Mouse (Mus musculus): Measurements from ENCODE around the gene Treml2.
"Not testable (repeated sequence)": the region's sequence is repeated elsewhere in the genome, so short reads cannot be mapped to it uniquely, and the experiment has no call there.

Treml2 gene

GRCm38 (mm10) chr17:48299756-48300155 is 458 bp downstream of the Treml2 start:
- DNase-seq: peak; percentile 81 to 84

GRCm38 (mm10) chr17:48300199-48300598 is 901 bp downstream of the Treml2 start:
- peak; percentile 86 to 89 for DNase-seq

- peak; percentile 67 to 68 for DNase-seq
Observed at GRCm38 (mm10) chr17:48300861-48301260, 1.6 kb downstream of the Treml2 start.

DNA sequence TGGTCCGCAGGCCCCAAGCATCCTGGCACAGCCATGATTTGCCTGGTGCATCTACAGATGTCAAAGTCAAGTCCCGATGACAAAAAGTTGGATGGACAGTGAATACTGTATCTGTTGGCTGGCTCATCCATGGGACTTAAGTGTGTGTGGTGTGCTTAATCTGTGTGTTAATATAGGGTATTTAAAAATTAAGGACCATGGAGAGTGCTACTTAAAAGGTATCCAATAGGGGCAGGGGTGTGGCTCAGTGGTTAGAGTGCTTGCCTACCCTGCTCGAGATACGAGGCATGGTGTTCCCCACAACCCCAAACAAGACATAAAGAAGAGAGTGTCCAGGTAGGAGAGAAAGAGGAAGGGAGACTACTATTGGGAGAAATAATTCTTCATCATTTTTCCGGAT is 2.5 kb downstream of the Treml2 start:
- no peak for DNase-seq

DNA sequence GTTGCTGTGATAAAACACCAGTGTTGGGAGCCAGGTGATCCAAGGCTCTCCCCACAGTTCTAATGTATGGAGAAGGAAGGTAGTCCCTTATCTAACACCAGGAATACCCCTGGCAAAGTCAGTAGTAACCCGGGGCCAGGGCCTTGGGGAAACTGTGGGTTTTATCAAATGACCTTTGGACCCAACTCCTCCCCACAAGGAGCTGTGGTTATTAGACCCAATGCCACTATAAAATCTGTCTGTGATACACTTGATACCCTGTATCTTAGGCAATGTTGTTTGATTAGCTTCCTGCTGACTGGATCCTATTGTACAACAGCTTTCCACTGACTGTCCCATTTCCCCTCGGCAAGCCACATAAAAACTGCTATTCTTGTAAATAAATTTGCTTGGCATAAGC is 12.8 kb downstream of the Treml2 start:
- no peak for DNase-seq

DNA sequence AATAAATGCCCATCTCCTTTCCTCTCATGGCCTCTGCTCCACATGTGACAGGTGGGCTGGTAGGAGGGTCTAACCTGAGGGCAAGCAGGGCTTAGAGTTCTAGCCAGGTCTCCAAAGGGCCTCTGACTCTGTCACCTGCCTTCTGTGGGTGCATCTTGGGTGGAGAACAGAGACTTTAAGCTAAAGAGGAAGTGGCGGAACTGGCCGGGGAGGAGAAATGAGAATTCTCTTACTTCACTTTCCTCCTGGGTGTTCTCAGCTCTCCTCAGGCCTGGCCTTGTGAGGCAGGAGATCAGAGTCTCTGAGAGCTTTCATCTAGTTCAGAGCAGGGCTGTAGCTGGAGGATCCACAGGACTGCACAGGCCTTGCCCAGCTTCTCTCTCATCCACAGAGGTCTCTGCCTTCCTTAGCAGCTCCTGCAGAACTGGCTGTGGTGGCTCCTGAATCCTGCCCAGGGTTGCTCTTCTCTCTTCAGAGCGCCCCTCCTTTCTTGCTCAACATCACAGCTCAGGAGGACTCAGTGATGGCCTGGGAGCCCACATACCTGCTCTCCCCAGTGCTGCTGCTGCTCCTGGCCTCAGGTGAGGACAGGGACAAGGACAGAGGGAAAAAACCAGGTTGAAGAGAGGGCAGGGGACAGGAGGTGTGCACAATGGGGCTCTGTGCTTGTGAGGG is 16.7 kb downstream of the Treml2 start, which contains the start of gene B430306N03Rik:
TSS of gene B430306N03Rik (plus strand) at position 237 of the 675 bp plus-strand sequence.
- peak; percentile 55 to 57 for DNase-seq

DNA sequence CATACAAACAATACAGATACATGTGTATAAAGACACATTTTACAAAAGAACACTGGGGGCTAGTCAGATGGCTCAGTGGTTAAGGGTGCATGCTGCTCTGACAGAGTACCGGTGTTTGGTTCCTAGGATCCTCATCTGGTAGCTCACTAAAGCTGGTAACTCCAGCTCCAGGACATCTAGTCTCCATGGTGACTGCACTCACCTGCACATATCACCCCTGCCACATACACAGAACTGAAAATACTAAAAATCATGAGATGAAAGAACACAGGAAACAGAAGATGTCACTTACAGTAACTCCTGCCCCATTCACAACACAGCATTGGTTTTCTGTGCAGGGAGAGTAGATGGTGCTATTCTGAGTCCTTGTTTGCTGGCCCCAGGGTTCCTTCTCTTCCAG is 19.4 kb downstream of the Treml2 start:
- no peak for DNase-seq

- no peak for DNase-seq
Observed at GRCm38 (mm10) chr17:48321279-48321678, 22.0 kb downstream of the Treml2 start.

- no peak for DNase-seq
Observed at GRCm38 (mm10) chr17:48323236-48323635, 23.9 kb downstream of the Treml2 start.

DNA sequence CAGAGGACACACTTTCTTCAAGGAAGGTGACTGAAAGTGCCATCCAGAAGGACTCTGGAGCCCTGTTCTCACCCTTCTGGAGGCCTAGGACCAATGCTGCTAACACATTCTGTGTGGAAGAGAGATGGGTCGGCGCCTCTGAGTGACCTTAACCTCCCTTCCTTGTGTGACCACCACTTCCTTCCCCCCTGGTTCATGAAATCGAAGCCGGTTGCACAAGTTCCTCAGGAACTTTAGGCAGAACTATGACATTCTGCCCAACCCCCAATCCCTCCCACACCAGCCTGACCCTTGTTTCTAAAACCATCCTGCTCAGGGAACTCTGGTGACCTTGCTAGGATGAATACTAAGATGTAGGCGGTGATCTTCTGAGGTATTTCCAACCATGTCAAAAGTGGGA is 25.0 kb downstream of the Treml2 start:
- no peak for DNase-seq

- no peak for DNase-seq
Observed at GRCm38 (mm10) chr17:48325093-48325492, 25.8 kb downstream of the Treml2 start.

- no peak for DNase-seq
Observed at GRCm38 (mm10) chr17:48325638-48326037, 26.3 kb downstream of the Treml2 start.

DNA sequence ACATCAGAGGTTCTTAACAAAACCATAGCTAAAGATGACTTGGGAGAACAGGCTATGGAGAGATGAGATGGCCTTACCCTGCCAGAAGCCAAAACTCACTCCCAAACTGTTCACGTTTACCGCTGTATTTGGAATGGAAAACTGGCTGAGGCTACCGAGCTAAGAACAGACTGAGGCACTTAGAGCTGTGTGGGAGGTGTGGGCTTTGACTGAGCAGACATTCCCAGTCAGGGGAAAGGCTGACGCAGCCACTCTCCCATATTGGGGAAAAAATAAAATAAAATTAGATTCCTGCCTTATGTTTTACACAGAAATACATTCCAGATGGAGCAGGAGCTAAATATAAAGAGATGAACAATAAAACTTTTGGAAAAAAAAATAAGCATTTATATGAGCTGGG is 27.4 kb downstream of the Treml2 start:
- DNase-seq: no peak

DNA sequence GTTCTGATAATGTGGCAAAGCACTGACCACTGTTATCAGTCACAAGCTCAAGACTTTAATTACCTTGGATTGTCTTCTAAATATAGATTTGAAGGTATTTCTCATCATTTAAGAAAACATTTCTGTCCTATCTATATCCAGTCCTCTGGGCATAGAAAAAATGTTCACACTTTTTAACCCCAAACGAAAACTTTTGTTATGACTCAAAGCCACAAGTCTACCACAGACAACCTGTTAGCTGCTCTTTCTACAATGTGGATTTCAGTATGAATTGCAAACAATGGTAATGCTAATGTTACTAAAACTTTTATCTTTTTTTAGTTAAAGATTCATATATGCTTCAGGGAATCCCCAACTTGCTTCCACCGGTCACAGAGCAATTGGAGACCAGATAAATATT is 33.2 kb downstream of the Treml2 start:
- DNase-seq: no peak

GRCm38 (mm10) chr17:48334186-48334585 is 34.9 kb downstream of the Treml2 start:
- no peak for DNase-seq

- peak; percentile 91 to 92 for DNase-seq
Observed at GRCm38 (mm10) chr17:48336857-48337256, 37.6 kb downstream of the Treml2 start.

DNA sequence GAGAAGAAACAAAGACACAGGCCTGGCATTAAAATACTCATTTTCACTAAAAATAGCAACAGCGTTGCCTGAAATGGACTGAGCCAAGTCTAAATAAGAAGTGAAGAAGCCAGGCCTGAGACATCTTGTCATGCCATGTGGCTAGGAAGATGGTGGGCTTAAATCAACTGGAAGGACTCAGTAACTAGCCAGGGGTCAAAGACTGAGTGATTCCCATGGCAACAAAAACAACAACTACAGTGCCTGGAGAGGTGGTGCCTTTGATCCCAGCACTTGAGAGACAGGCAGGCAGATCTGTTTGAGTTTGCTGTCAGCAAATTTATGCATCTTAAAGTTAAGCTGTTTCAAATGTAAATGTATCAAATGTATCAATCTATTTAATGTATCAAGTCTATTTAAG is 41.0 kb downstream of the Treml2 start:
- no peak for DNase-seq

DNA sequence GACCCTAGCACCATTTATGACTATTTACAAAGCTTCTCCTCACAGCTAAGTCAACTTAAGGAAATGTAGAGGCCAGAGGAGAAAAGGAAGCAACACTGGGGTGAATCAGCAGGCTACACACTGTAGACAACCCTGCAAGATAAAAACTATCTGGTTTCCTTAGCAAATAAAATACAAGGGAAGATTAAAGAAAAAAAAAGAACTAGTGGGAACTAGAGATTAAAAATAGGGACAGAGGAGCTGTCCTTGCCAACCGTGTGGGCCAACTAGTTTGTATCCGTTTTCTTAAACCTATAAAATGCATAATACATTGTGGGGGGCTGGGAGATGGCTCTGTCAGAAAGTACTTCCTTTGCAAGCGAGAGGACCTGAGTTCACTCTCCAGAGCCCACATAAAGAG is 42.6 kb downstream of the Treml2 start:
- DNase-seq: no peak

- no peak for DNase-seq
Observed at GRCm38 (mm10) chr17:48343065-48343464, 43.8 kb downstream of the Treml2 start.

DNA sequence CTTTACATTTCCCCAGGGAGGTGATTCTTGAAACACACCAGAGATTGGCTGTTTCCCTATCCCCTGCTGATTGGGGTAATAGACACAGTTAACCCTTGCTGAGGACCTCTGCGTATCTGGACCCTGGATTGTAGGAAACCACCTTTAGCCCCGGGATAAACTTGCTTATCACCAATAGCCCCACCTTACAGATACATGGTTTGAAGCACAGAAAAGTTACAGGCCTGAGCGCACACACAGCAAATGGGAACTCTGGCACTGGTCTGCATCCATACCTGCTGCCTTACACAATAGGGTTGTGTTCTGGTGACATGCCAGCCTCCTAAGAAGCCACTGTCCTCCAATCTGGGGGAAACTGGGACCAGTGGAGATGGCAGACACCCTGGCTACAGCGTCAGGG is 46.5 kb downstream of the Treml2 start:
- DNase-seq: no peak

DNA sequence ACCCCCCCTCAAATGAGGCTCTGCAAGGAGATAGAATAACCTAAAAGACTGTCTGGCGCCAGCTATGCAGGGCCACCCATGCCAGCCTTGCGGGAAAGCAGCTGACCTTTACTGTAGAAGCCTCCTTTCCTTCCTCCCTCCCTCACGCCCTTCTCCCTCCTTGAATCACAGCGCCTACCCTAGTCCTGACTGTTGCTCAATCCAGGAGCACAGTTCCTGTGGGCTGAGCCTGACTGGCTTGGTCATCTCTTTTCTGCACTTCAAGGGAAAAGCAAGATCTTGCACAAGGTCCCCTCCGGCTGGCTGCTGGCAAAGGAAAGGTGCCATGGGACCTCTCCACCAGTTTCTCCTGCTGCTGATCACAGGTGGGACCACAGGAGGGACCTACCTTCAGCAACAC is 46.9 kb downstream of the Treml2 start, which contains the start of gene Trem2:
TSS of gene Trem2 (plus strand) at position 171 of the 400 bp plus-strand sequence.
- no peak for DNase-seq

DNA sequence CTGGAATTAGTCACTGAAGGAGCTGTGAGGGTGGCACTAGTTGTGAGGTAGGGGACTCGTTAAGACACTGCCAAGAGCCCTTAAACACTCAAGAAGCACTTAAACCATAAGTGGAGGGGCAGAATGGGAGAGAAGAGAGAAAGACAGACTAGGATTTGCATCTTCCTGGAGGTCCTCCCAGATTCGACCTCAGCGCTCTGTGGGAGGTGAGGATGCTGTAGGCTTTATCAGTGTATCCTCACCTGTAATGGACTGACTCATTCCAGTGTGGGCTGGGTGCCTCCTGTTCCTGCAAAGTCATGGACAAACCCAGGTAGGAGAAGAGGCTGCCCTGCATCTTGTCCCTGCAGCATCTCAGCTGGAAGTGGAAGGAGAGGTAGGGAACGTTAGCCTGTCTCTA is 47.5 kb downstream of the Treml2 start:
- no peak for DNase-seq

GRCm38 (mm10) chr17:48347287-48347686 is 48.0 kb downstream of the Treml2 start:
- DNase-seq: no peak

DNA sequence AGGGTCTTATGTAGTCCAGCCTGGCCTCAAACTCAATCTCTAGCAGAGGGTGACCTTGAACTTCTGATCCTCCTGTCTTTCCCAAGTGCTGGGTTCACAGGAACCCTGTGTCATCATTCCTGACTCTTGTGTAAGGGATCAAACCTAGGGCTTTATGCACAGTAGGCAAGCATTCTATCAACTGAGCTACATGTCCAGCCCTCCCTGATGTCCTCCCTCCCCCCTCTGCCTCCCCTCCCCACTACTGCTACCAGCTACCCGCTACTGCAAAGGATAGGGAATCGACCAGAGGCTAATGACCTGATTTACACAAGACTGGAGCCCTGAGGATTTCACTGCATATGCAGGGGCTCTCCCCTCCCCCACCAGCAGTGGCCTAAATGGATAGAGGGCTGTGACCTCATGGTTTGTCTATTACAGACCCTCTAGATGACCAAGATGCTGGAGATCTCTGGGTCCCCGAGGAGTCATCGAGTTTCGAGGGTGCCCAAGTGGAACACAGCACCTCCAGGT is 51.4 kb downstream of the Treml2 start:
- no peak for DNase-seq

DNA sequence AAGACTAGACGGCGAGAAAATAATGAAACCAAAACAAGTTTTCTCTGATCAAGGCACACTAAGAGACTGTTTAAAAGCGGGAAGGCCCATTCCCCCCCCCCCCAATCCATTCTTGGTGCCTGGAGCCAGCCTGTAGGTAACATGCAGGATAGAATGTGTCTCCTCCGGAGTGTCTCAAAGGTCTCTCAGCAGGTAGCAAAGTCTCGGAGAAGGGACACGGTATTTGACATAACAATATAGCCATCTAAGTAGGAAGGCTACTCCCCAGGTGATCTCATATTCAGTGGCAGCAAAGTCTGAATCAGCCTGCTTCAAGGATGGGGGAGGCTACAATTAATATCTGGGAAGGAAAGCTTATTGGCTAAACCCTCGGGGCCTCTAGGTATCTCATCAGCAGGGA is 53.7 kb downstream of the Treml2 start:
- not testable (repeated sequence) for DNase-seq
